Mouse (Mus musculus) cortical plate, adult 2 months (tissue): Measurements from ENCODE around the gene Satb1.

Source experiments
- CTCF ChIP-seq: fragments of 200-500 bp; IDR thresholded peaks from 2 replicates; pipeline ENCODE4 v1.5.1; 2011; ENCODE audit warnings: mild to moderate bottlenecking, control low read depth, low read length; ENCODE audit not compliant: insufficient read depth; ENCODE audit errors: extremely low read depth
- POLR2A ChIP-seq: fragments of 200-500 bp; IDR thresholded peaks from 2 replicates; pipeline ENCODE4 v1.6.1; 2011; ENCODE audit warnings: mild to moderate bottlenecking, low read length, control low read depth; ENCODE audit not compliant: insufficient read depth; ENCODE audit errors: extremely low read depth

DNA sequence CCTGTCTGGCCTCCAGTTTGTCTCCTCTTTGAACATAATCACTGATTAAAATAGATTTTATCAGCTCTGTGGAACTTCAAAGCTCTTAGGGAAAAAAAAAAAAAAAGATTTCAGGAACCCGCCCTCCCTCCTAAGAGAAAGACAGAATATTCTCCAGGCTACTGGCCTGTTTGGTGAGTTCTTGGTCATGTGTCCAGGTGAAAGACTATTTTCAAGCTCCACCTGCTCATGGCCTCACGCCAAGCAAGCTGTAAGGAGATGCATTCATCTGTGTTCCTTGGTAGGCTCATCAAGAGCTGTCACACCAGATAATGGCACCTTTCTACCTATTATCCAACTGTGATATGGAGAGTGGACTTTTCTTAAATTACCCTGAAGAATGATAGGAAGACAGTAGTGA lies 54.1 kb downstream of the Satb1 start:
- TF ChIP-seq CTCF: no peak
- no peak for TF ChIP-seq POLR2A
